Mouse (Mus musculus) mature B cell (primary cell): ENCODE measurements around the gene Tmem190.
"Not testable (repeated sequence)": the region's sequence is repeated elsewhere in the genome, so short reads cannot be mapped to it uniquely, and the experiment has no call there.

Experiments used
- in situ Hi-C: fragments of 300-500 bp; cut with MboI; formaldehyde crosslinking; loops from 2 replicates; pipeline ENCODE4 v1.14.3; 2019

Tmem190 gene

GRCm38 (mm10) chr7:4813105-4813791, 30.5 kb downstream of the Tmem190 start:
- in situ Hi-C loops, result no loop called here

GRCm38 (mm10) chr7:4816559-4816958, 33.8 kb downstream of the Tmem190 start:
- in situ Hi-C loops, result no loop called here

DNA sequence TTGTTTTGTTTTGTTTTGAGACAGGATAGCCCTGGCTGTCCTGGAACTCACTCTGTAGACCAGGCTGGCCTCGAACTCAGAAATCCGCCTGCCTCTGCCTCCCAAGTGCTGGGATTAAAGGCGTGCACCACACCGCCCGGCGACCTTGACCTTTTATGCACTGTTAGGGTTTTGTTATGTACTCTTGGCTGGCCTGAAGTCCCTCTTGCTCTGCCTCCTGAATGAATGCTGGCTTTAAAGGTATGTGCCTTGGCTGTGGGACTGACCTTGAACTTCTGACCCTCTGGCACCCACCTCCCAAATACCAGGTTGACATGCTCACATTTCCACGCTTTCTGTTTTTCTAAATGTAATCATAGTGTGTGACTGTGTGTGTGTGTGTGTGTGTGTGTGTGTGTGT, 38.2 kb downstream of the Tmem190 start:
- in situ Hi-C loops, result not testable (repeated sequence)

- in situ Hi-C loops, result no loop called here
Observed at GRCm38 (mm10) chr7:4821690-4822089, 39.0 kb downstream of the Tmem190 start.

- in situ Hi-C loops, result no loop called here
Observed at GRCm38 (mm10) chr7:4822162-4822907, 39.6 kb downstream of the Tmem190 start.

- in situ Hi-C loops, result no loop called here
Observed at GRCm38 (mm10) chr7:4825365-4825764, 42.6 kb downstream of the Tmem190 start.

DNA sequence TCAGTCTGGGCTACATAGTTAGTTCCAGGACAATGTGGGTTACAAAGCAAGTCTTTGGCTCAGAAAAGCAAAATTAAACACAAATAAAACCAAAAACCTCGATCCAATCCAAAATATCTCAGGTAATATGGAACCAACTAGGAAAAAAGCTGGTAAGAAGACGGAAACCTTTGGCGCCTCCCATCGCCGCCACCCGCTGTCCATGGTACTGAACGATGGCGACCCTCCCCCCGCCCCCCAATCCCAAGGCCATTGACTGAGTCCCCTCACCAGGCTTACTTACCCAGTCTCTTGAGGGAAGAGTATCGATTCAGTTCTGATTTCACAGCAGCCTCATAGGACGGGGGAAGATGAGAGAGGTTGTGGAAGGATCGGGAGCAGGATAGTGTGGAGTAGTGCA, 47.7 kb downstream of the Tmem190 start:
- in situ Hi-C loops, result no loop called here
